ENCODE assay signal across 13 mouse cellular contexts in genomic region chr4:108018961-108019921, GRCm38 (mm10). TPM values are rescaled to one million over a fixed set of nuclear protein-coding genes. Genes with fewer than 3 reads are reported as not detected.
A peak's percentile ranks its signal among the peaks of the same experiment; 100 is the strongest.
DNase-seq lines count a peak whose midpoint lies in the region; ATAC-seq lines count a peak whose summit lies in the region.
"Had no signal": no experiment of that assay in that cellular context is flagged by ENCODE, and none has a peak within 500 bp of the region (broad histone marks: within the 10 kb centered on the region; RNA-seq: fewer than 3 reads in every experiment).

No protein-coding gene starts in this region.

- H3K4me3 ChIP-seq in forebrain, embryonic 13.5 days: no peak overlapping the region
- no peak overlapping the region for H3K4me3 ChIP-seq in forebrain, embryonic 11.5 days (ENCODE audit: low read depth, low read length)
- no peak overlapping the region for H3K4me3 ChIP-seq in forebrain, embryonic 14.5 days (ENCODE audit: low read depth, low read length)
- H3K4me3 ChIP-seq in midbrain, embryonic 16.5 days (ENCODE audit: low read depth, low read length): no peak overlapping the region
- H3K4me3 ChIP-seq: hindbrain, embryonic 10.5 days; megakaryocyte, embryonic 14.5 days had no signal

- ATAC-seq in forebrain, embryonic 13.5 days: 0 out of 2 replicates have a peak, but pooled peaks have one; percentile 41
- no peak for ATAC-seq in forebrain, embryonic 11.5 days (replicated peaks; ENCODE audit: low FRiP score)
- peak; percentile 71; the same call in 1 of the 2 replicates for ATAC-seq in forebrain, embryonic 14.5 days
- peak; percentile 33; the same call in 1 of the 2 replicates for ATAC-seq in midbrain, embryonic 16.5 days
- no peak for ATAC-seq in CD4-positive, CD25-positive, alpha-beta regulatory T cell, adult 4 months
- ATAC-seq: activated CD4-positive, CD25-positive, alpha-beta regulatory T cell, adult 4 months had no signal

- 0 out of 2 replicates have a peak overlapping the region, but pooled peaks have one; percentile 0 for H3K27ac ChIP-seq in forebrain, embryonic 13.5 days
- H3K27ac ChIP-seq in forebrain, embryonic 11.5 days (ENCODE audit: low read depth, low read length): no peak overlapping the region
- no peak overlapping the region for H3K27ac ChIP-seq in forebrain, embryonic 14.5 days (ENCODE audit: low read depth, low read length)
- H3K27ac ChIP-seq in midbrain, embryonic 16.5 days (ENCODE audit: low read length): no peak overlapping the region

- no peaks in the 10 kb centered on the region for H3K27me3 ChIP-seq in forebrain, embryonic 13.5 days
- H3K27me3 ChIP-seq in forebrain, embryonic 11.5 days (ENCODE audit: control insufficient read depth, insufficient read depth, low read length): no peaks in the 10 kb centered on the region
- H3K27me3 ChIP-seq in forebrain, embryonic 14.5 days (replicated peaks; ENCODE audit: control insufficient read depth, insufficient read depth, low read length): no peaks in the 10 kb centered on the region
- H3K27me3 ChIP-seq in midbrain, embryonic 16.5 days (ENCODE audit: control insufficient read depth, insufficient read depth, low read depth, low read length): no peaks in the 10 kb centered on the region

- H3K9me3 ChIP-seq in forebrain, embryonic 13.5 days (replicated peaks): no peaks in the 10 kb centered on the region
- no peaks in the 10 kb centered on the region for H3K9me3 ChIP-seq in forebrain, embryonic 11.5 days (ENCODE audit: control insufficient read depth, low read length)
- H3K9me3 ChIP-seq in forebrain, embryonic 14.5 days (replicated peaks; ENCODE audit: control insufficient read depth, low read length): no peaks in the 10 kb centered on the region
- H3K9me3 ChIP-seq in midbrain, embryonic 16.5 days (replicated peaks; ENCODE audit: control insufficient read depth, low read length, poor library complexity, severe bottlenecking): no peaks in the 10 kb centered on the region
- H3K9me3 ChIP-seq: hindbrain, embryonic 10.5 days had no signal

- no peak overlapping the region for H3K9ac ChIP-seq in forebrain, embryonic 13.5 days
- H3K9ac ChIP-seq in forebrain, embryonic 11.5 days (ENCODE audit: low read length): no peak overlapping the region
- H3K9ac ChIP-seq in forebrain, embryonic 14.5 days (ENCODE audit: low read length): no peak overlapping the region
- no peak overlapping the region for H3K9ac ChIP-seq in midbrain, embryonic 16.5 days (ENCODE audit: low read depth, low read length)

- peaks cover 13% of the 10 kb centered on the region for H3K4me1 ChIP-seq in forebrain, embryonic 13.5 days
- 0 out of 2 replicates have a peak, but pooled peaks cover 2% of the 10 kb centered on the region for H3K4me1 ChIP-seq in forebrain, embryonic 11.5 days (replicated peaks; ENCODE audit: control insufficient read depth, insufficient read depth, low read length)
- H3K4me1 ChIP-seq in forebrain, embryonic 14.5 days (ENCODE audit: control insufficient read depth, insufficient read depth, low read length): no peaks in the 10 kb centered on the region
- H3K4me1 ChIP-seq in midbrain, embryonic 16.5 days (ENCODE audit: control insufficient read depth, insufficient read depth, low read length): no peaks in the 10 kb centered on the region

- no peaks in the 10 kb centered on the region for H3K36me3 ChIP-seq in forebrain, embryonic 13.5 days (ENCODE audit: poor library complexity, severe bottlenecking)
- H3K36me3 ChIP-seq in forebrain, embryonic 11.5 days (ENCODE audit: control insufficient read depth, insufficient read depth, low read length): no peaks in the 10 kb centered on the region
- no peaks in the 10 kb centered on the region for H3K36me3 ChIP-seq in forebrain, embryonic 14.5 days (ENCODE audit: control insufficient read depth, insufficient read depth, low read length)
- no peaks in the 10 kb centered on the region for H3K36me3 ChIP-seq in midbrain, embryonic 16.5 days (ENCODE audit: control insufficient read depth, insufficient read depth, low read length)
- H3K36me3 ChIP-seq: hindbrain, embryonic 10.5 days had no signal

- no peak overlapping the region for H3K4me2 ChIP-seq in forebrain, embryonic 13.5 days
- H3K4me2 ChIP-seq in forebrain, embryonic 11.5 days (ENCODE audit: low read depth, low read length, severe bottlenecking): no peak overlapping the region
- H3K4me2 ChIP-seq in forebrain, embryonic 14.5 days (ENCODE audit: low read length): no peak overlapping the region
- no peak overlapping the region for H3K4me2 ChIP-seq in midbrain, embryonic 16.5 days (ENCODE audit: low read length)
- H3K4me2 ChIP-seq: liver, embryonic 11.5 days had no signal

- WGBS in forebrain, embryonic 13.5 days: 44% methylated on average over 14 of the region's 14 CpGs
- WGBS in forebrain, embryonic 11.5 days: 48% methylated on average over 14 of the region's 14 CpGs
- WGBS in forebrain, embryonic 14.5 days: 43% methylated on average over 14 of the region's 14 CpGs
- 46% methylated on average over 14 of the region's 14 CpGs for WGBS in midbrain, embryonic 16.5 days

- DNase-seq in forebrain, embryonic 11.5 days (ENCODE audit: low spot score): no peak
- peak; percentile 61 for DNase-seq in lung, postnatal 10 days
- DNase-seq in lung, postnatal 25 days (ENCODE audit: low spot score): no peak
- DNase-seq in forebrain, embryonic 14.5 days (ENCODE audit: low spot score): peak; percentile 25
- no peak for DNase-seq in adrenal gland, postnatal 4 days (ENCODE audit: low spot score in 2 of 2)
- DNase-seq: cerebellum, adult 11 months had no signal

RNA-seq across cellular contexts. Expression of gene Slc1a7, which starts 51.1 kb away (rescaled TPM):
- polyA plus RNA-seq in forebrain, embryonic 13.5 days (2015; fragmentation: Nextera tagmentation; extraction: Ambion mirVana): not detected in 2 replicates
- not detected in 2 replicates for polyA plus RNA-seq in forebrain, embryonic 11.5 days (2014; fragmentation: Nextera tagmentation; extraction: Ambion mirVana)
- not detected in 2 replicates for polyA plus RNA-seq in forebrain, embryonic 14.5 days (2014; fragmentation: Nextera tagmentation; extraction: Ambion mirVana)
- 0.15 TPM in 1 of 2 replicates, not detected in the other for polyA plus RNA-seq in midbrain, embryonic 16.5 days (2015; fragmentation: Nextera tagmentation; extraction: Ambion mirVana)
- not detected for polyA plus RNA-seq in CD4-positive, CD25-positive, alpha-beta regulatory T cell, adult 4 months (2017; shearing (Covaris generic))
- total RNA-seq in adrenal gland, postnatal 4 days (2021): under 1 TPM; 0.48 to 0.62 TPM
- polyA plus RNA-seq: hindbrain, embryonic 10.5 days; liver, embryonic 11.5 days had no signal

Comparison
In these comparisons a context has a peak if more than half of its experiments do, and no peak if none do; other contexts are left out.
1. ATAC-seq: peak in forebrain, embryonic 13.5 days (single experiment), forebrain, embryonic 14.5 days (single experiment) and midbrain, embryonic 16.5 days (single experiment); none in forebrain, embryonic 11.5 days (single experiment) and CD4-positive, CD25-positive, alpha-beta regulatory T cell, adult 4 months (single experiment).
2. DNase-seq: peak in lung, postnatal 10 days (single experiment) and forebrain, embryonic 14.5 days (single experiment); none in forebrain, embryonic 11.5 days (single experiment), lung, postnatal 25 days (single experiment) and adrenal gland, postnatal 4 days (0 of 2).